Mouse (Mus musculus) heart, postnatal 0 days (tissue): ENCODE data around the gene Dclk3. TPM values are rescaled to one million over a fixed set of nuclear protein-coding genes. Genes with fewer than 3 reads are reported as not detected.

Experiments
- ATAC-seq: fragments of 200-750 bp; cut with Nextera tagmentation; 2 replicates; pipeline ENCODE4 v1.8.0; 2017; ENCODE audit warnings: low read depth, moderate number of reproducible peaks, moderate library complexity; ENCODE audit not compliant: insufficient read depth
- DNase-seq: peaks from one replicate; pipeline ENCODE4 v3.0.0-alpha.2; 2016; ENCODE audit warnings: low spot score
- H3K27ac ChIP-seq: fragments of 300-500 bp; sonication (generic); 2 replicates; pipeline ENCODE4 v1.5.1; 2014; ENCODE audit warnings: low read depth, mild to moderate bottlenecking
- H3K27me3 ChIP-seq: fragments of 300-500 bp; sonication (generic); 2 replicates; pipeline ENCODE4 v1.6.1; 2014; ENCODE audit warnings: low read length, mixed read lengths; ENCODE audit not compliant: control insufficient read depth, insufficient read depth
- H3K36me3 ChIP-seq: fragments of 300-500 bp; sonication (generic); replicated peaks from 2 replicates; pipeline ENCODE4 v1.6.1; 2014; ENCODE audit warnings: low read length, mixed read lengths; ENCODE audit not compliant: control insufficient read depth, insufficient read depth
- H3K4me1 ChIP-seq: fragments of 300-500 bp; sonication (generic); 2 replicates; pipeline ENCODE4 v1.6.1; 2014; ENCODE audit warnings: antibody characterized with exemption; ENCODE audit not compliant: control insufficient read depth, insufficient read depth
- H3K4me2 ChIP-seq: fragments of 300-500 bp; sonication (generic); 2 replicates; pipeline ENCODE4 v1.6.1; 2014; ENCODE audit warnings: low read depth, mild to moderate bottlenecking, low read length, moderate library complexity
- H3K4me3 ChIP-seq: fragments of 300-500 bp; sonication (generic); 2 replicates; pipeline ENCODE4 v1.5.1; 2014; ENCODE audit warnings: low read depth, low read length
- H3K9ac ChIP-seq: fragments of 300-500 bp; sonication (generic); replicated peaks from 2 replicates; pipeline ENCODE4 v1.6.1; 2014; ENCODE audit warnings: low read depth, low read length, mixed read lengths
- H3K9me3 ChIP-seq: fragments of 300-500 bp; sonication (generic); replicated peaks from 2 replicates; pipeline ENCODE4 v1.6.1; 2016; ENCODE audit warnings: low read length; ENCODE audit not compliant: control insufficient read depth
- CTCF ChIP-seq: IDR thresholded peaks from 2 replicates; pipeline ENCODE4 v1.5.1; 2016; ENCODE audit warnings: antibody characterized with exemption, control low read depth, low read depth
- EP300 ChIP-seq: IDR thresholded peaks from 2 replicates; pipeline ENCODE4 v1.6.1; 2016; ENCODE audit warnings: antibody characterized with exemption, low read depth
- WGBS: fragments of 180-500 bp; shearing (Covaris S2); extraction: QIAGEN DNeasy Blood & Tissue Kit; methylation state at CpG from one replicate; pipeline ENCODE4 v1.1.7; 2014; 5-methylcytosine and 5-hydroxymethylcytosine counted together
- polyA plus RNA-seq: library from polyadenylated mRNA; unstranded; fragments of >200 nt; fragmentation: Nextera tagmentation; extraction: Ambion mirVana; gene quantifications from 2 replicates; pipeline ENCODE4 v1.2.1, GENCODE M21; 2015
- total RNA-seq: library from RNA; depleted of rRNA; stranded (reverse); fragments of >200 nt; gene quantifications from 2 replicates; pipeline ENCODE4 v1.2.3, GENCODE M21; 2014; ENCODE audit warnings: low replicate concordance

The Dclk3 gene
- total and polyA plus RNA-seq, 2 experiments from 2014 or later: 0.11 TPM; not detected in 1

- Histone ChIP-seq H3K36me3 (no peaks in the 10 kb centered on the region), H3K9ac (no peak overlapping the region), H3K4me1 (no peaks in the 10 kb centered on the region), H3K27ac (no peak overlapping the region), H3K4me3 (no peak overlapping the region), H3K4me2 (no peak overlapping the region), H3K27me3 (no peaks in the 10 kb centered on the region), H3K9me3 (no peaks in the 10 kb centered on the region)
- ATAC-seq: no peak
- 59% methylated on average over 3 of the region's 3 CpGs for WGBS
- no peak for TF ChIP-seq EP300
- no peak for TF ChIP-seq CTCF
- no peak for DNase-seq
Measured at GRCm38 (mm10) chr9:111453895-111454294, 15.0 kb downstream of the Dclk3 start.

- Histone ChIP-seq H3K4me1 (no peaks in the 10 kb centered on the region), H3K36me3 (no peaks in the 10 kb centered on the region), H3K9me3 (no peaks in the 10 kb centered on the region), H3K27ac (no peak overlapping the region), H3K27me3 (no peaks in the 10 kb centered on the region), H3K9ac (no peak overlapping the region), H3K4me2 (no peak overlapping the region), H3K4me3 (no peak overlapping the region)
- 74% methylated on average over 10 of the region's 10 CpGs for WGBS
- ATAC-seq (no peak), DNase-seq (no peak)
- TF ChIP-seq CTCF: no peak
- TF ChIP-seq EP300: no peak
Measured at GRCm38 (mm10) chr9:111457176-111457935, 18.5 kb downstream of the Dclk3 start.

GRCm38 (mm10) chr9:111457936-111458310, 19.0 kb downstream of the Dclk3 start:
- H3K4me1 ChIP-seq: no peaks in the 10 kb centered on the region
- no peaks in the 10 kb centered on the region for H3K27me3 ChIP-seq
- H3K4me2 ChIP-seq: no peak overlapping the region
- H3K27ac ChIP-seq: no peak overlapping the region
- H3K9ac ChIP-seq: no peak overlapping the region
- no peak for TF ChIP-seq EP300
- no peak for TF ChIP-seq CTCF
- WGBS: 82% methylated on average over 4 of the region's 4 CpGs
- no peaks in the 10 kb centered on the region for H3K9me3 ChIP-seq
- ATAC-seq (no peak), DNase-seq (no peak)
- H3K36me3 ChIP-seq: no peaks in the 10 kb centered on the region
- no peak overlapping the region for H3K4me3 ChIP-seq

- Histone ChIP-seq H3K4me2 (no peak overlapping the region), H3K9me3 (no peaks in the 10 kb centered on the region), H3K9ac (no peak overlapping the region), H3K36me3 (no peaks in the 10 kb centered on the region), H3K27ac (no peak overlapping the region), H3K27me3 (no peaks in the 10 kb centered on the region), H3K4me1 (no peaks in the 10 kb centered on the region), H3K4me3 (no peak overlapping the region)
- TF ChIP-seq EP300 (no peak), CTCF (no peak)
- ATAC-seq (no peak), DNase-seq (no peak)
- 65% methylated on average over 8 of the region's 8 CpGs for WGBS
Measured at GRCm38 (mm10) chr9:111459466-111459865, 20.6 kb downstream of the Dclk3 start.

- H3K36me3 ChIP-seq: no peaks in the 10 kb centered on the region
- WGBS: 18% methylated on average over 6 of the region's 6 CpGs
- H3K9ac ChIP-seq: no peak overlapping the region
- no peak overlapping the region for H3K4me3 ChIP-seq
- H3K27me3 ChIP-seq: no peaks in the 10 kb centered on the region
- no peaks in the 10 kb centered on the region for H3K9me3 ChIP-seq
- no peaks in the 10 kb centered on the region for H3K4me1 ChIP-seq
- TF ChIP-seq EP300: no peak
- TF ChIP-seq CTCF: no peak
- DNase-seq (no peak), ATAC-seq (peak; percentile 30; the same call in 1 of the 2 replicates)
- H3K27ac ChIP-seq: no peak overlapping the region
- H3K4me2 ChIP-seq: no peak overlapping the region
Measured at GRCm38 (mm10) chr9:111460201-111460814, 21.4 kb downstream of the Dclk3 start.
